Mouse (Mus musculus) thymus, postnatal 36 days (tissue): ENCODE measurements around the gene Tspan18.
A peak's percentile ranks its signal among the peaks of the same experiment; 100 is the strongest.

Experiments used
- DNase-seq, 2 experiments: peaks; one replicate each; pipeline ENCODE4 v3.0.0; 2022; ENCODE audit warnings: mixed read lengths in 2 of 2

The Tspan18 gene

DNA sequence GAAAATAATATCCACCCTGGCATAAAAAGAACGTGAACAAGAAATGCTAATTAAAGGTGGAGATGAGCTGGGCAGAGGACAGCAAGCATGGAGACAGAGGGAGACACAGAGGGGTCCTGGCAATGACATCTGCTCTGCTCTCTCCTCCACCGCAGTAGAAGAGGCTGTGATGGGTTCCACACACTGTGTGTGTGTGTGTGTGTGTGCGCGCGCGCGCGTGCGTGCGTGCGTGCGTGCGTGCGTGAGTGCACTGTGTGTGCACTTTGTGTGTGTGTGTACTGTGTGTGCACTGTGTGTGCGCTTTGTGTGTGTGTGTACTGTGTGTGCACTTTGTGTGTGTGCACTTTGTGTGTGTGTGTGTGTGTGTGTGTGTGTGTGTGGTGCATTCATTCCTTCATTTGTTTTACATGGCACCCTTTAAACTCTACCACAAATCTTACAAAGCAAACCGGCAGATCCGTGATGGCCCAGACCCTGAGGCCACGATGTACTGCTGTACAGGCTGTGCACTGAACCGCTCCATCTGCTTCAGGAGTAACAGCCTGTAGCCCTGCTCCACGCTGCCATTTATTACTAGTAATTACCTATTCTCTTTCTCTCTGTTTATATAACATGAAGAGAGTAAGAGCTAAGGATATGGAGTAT, 156.5 kb downstream of the Tspan18 start:
- no peak for DNase-seq

DNA sequence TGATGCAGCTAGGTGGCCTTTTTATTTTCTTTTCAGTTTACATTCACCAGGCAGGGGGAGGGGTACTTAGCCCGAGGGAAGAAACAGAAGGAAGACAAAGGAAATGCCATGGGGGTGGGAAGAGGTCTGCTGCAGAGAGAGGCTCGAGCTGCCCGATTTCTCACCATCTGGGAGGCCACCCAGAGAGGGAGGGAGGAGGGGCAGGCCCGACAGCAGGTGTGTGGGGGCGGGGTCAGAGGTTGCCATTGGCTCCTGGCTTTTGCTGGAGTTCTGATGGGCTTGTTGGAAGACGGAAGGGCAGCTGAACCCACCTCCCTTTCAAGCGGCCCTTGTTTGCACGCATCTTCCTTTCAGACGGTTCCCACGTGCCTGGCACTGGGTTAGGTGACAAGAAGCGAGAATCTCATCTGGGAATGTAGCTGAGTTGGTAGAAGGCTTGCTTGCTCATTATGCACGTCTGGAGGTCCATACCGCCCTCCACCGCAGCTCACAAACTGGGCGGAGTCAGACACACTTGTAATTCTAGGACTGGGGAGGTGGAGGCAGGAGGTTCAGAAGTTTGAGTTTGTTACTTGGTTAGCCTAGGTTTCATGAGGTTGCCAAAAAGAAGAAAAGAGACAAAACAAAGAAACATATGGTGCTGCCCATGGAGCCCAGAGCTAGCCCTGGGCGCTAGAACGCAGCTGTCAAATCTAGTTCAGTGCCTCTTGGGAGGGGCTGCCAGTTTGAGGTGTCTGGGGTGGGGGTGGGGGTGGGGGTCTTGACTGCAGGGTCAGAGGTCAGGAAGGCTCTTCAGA, 157.2 kb downstream of the Tspan18 start:
- DNase-seq = peak; percentile 89 to 94

DNA sequence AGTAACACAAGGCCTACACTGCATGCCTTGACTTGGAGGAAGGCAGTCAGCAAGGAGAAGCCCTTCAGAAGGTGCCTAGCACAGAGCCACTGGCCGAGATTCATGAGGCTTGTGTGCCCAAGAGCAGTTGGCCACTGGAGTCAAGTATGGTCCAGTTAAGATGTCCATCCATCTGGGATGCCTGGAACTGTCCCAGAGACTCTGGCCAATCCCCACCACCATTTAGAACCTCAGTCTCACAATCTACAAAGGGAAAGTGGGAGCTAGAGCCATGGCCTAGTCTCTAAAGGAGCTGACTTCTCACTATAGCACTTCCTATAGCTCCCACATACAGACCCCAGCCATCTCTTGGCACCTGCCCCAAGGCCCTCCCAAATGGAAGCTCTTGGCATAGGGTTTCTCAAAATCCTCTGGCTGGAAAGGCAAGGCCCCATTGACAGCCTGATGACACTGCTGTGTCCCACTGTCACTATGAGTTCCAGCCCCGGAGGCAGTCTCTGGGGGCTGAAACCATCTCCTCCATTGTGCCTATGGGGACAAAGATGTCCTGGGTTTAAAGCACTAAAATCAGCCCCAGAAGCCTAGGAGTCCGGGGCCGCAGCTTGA, 158.0 kb downstream of the Tspan18 start:
- peak; percentile 16 to 26 for DNase-seq

DNA sequence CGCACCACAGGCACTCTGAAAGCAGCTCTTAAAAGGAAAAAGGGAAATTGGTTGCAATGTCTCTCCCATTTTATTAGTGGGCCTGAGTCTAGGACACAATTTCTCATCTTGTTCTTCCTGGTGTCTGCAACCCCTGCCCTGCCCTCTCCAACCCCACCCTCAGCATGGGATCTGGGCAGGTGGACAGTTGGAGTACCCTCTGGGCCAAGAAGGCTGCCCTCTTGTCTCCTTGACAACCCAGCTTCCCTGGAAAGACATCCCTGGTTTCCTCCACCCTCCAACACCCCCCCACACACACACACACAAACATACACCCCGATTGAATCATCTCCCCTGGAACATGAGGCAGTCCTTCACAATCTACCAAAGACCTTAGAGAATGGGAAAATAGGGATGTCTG, 158.6 kb downstream of the Tspan18 start:
- DNase-seq = no peak

DNA sequence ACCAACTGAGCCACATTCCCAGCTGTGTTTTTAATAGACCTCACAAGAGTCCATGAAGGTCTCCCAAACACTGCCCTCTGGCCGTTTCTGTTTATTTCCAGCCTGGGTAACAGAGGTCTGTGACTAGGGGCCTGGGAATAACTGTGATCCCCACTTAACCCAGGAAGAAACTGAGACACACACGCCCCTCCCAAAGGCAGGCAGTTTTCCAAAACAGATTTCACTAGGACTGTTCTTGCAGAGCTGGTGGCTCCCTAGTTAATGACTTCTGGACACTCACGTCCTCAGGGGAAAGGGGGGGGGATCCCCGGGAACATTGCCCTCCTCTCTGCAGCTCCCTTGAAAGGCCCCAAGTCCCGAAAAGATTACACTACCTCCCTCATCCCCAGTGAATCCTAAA, 159.0 kb downstream of the Tspan18 start:
- DNase-seq = no peak

DNA sequence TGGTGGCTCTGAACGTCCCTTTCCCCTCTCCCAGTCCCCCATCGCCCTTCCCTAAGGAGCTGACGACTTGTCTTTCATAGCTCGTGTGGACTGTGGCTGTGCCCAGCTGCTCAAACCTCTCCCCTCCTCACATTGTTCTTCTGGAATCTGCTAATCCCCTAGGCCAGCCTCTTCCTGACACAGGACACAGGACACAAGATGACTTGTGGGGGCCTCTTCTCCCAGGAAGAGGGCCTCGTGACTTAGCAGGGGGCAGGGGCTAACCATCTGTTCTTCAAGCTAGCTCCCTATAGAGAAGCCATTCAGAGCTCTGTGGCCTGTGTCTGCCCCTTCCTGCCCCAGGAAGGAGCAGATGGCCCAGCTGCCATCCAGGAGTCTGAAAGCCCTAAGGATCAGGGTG, 160.1 kb downstream of the Tspan18 start:
- no peak for DNase-seq

DNA sequence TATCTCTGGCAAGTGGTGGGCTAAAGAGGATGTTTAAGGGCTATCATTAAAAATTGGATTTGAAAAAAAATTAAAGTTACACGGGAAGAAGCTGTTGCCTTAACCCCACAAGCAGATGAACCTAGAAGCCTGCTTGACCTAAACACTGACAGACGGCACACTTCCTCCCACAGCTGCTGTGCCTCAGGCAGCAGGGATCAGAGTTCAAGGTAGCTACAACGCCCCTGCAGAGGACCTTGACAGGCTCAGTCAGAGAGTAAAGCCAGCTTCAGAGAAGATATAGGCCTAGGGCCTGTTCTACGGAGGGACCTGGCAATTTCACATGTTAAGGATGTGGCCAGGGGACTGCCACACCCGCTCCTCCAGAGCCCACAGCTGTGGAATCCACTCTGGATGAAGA, 161.8 kb downstream of the Tspan18 start:
- peak; percentile 36 to 61 for DNase-seq

DNA sequence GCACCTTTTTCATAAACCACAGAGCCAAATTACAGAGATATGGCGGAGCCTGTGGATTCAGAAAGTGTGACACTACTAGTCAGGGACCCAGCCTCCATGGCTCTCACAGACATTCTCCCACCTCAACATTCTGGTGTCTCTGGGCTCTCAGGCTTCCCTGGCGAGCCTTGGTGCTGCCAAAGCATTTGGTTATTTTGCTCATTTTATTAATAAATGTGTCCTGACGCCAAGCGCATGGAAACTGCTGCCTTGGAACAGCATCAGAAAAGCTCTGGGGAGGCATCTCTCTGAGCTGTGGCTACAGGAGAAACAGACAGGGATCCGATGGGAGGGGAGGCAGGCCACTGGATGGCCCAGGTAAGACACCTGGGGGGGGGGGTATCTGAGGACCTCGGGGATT, 162.4 kb downstream of the Tspan18 start:
- DNase-seq = no peak

DNA sequence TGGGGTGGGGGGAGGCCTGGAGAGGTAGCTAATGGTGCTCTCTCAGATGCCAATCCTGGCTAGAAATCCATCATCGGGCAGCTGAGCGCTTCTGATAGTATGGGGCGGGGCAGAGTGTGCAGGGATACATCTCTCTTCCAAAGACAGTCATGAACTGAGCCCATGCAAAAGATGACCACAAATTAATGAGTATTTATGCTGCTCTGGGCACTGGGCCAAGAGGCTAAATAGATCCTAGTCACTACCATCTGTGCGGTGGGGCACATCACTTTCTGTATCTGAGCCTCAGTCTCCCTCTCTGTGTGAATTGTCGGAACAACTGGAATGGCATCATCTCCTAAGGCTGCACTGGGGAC, 163.5 kb downstream of the Tspan18 start:
- DNase-seq = no peak

DNA sequence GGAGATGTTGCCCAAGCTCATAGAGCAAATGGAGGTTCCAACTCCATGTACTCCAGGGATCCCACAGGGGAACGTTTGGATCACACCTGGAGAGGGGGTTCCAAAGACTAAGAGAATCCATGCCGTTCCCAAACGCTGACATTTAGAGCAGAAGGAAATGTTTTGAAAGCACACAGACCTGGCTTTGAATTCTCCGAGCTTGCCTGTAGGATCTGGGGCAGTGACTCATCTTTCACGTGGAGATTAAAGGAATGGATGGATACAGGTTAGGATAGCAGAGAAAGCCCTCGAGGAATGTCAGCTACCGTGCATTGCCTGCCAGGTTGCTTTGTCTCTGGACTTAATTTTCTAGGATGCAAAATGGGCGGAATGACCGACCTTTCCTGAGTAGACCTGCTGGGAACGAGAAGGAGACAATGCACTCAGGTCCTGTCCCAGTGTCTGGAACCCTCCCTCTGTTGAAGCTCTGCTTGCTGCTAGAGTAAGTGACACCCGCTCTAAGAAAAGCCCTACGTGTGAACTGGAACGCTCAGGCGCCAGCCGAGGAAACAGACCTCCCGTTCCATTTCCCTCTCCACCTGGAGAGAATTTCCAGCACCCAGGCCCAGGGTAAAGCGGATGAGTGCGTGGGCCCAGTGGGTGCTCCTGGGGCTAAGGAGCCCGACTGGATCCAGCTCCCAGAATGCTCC, 164.0 kb downstream of the Tspan18 start:
- no peak for DNase-seq

DNA sequence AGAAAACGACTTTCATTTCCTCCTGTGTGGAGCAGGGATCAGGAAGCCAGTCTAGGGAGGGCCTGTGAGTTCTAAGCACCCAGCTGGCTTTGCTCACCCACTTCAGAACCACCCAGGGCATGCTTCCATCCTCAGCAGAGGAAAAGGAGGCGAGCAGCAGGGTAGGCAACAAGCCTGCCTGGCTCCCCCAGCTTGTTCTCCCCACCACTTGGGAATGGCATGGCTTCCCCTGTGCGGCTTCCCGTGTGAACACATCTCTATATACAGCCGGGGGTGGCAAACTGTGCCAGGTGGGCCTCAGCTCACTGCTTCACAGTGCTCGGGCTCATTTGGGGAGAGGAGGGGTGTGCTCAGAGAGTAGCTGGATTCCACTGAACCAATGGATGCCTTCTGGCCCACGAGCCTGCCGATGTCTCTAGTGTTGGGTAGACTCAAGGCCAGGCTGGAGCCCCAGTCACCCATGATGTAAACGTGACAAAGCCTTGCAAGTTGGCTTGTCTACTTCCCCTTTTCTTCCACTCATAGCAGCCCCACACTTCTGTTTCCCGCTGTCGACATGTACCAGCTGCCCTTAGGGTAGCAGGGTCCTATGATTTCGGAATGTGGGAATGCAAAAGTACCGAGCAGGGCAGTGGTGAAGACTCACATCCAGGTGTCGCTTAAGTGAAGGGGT, 167.4 kb downstream of the Tspan18 start:
- DNase-seq = no peak

DNA sequence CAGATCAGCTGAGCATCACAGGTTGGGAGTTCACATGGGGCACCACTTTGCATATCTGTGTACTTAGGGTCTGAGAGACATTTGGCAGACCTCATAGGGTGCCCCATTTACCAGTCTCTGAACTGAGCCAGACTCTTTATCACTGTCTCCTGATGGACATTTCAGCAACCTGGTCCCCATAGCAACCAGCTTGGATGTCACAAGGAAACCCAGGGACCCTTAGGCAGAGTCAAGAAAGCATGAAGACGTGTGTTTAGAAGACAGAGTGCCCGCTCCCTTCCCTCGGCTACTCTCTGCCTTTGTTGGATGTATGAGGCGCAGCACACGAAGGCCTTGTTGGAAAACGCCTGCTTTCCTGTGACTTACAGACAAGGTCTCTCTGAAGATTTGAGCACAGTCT, 168.0 kb downstream of the Tspan18 start:
- DNase-seq = no peak

DNA sequence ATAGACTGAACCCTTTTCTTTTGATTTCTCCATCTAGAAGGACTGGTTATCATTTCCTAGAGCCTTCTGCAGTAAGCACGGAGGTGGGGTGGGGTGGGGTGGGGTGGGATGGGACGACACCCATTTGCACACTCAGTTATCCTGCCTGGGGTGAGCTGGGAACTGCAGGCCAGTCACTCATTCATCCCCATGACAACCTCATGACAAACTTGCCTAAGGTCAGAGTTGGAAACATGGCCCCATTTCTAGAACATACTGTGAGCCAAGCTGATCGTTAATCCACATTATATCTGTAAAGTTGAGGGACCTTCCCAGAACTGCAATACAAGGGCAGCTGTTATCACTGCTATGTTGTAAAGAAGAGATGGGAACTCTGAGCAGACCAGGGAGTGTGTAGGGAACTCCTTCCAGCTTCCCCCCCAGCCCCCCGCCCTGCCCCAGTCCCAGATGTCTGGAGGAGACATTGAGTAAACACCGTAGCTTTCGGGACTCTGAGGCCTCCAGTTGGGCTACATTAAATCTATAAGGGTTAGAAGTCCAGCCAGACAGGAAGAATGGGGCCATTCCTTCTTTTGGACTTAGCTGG, 170.5 kb downstream of the Tspan18 start:
- no peak for DNase-seq

DNA sequence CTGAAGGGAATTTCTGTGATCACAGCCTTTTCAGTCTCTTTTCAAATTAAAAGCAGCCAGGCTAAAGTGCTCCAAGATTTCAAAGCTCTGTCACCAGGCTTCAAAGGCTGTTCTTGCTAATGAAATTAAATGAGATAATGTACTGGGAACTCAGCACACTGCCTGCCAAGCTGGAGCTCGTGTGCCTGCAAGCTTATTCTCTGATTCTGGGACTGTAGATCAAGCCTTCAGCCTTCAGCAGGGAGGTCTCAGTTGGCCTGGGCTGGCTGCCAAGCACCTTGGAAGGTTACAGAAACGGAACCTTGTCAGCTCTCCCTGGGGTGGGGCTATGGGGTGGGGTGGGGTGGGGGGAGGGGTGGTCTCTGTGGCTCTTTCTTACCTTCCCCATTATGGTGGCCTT, 171.0 kb downstream of the Tspan18 start:
- no peak for DNase-seq

DNA sequence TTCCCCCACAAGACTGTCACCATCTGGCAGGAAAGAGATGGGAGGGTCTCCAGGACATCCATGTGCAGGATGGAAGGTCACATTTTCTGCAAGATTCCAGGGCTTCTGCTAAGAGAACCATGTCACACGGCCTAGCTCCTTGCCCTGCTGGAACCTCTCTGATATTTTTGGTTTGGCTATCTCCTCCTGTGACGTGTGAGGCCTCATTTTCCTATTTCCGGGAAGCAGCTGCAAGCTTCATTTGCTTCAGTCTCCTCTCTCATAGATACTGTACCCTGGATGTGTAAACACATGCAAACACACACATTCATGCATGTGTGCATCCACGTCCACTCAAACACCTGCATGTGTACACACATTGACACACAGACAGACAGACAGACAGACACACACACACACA, 171.5 kb downstream of the Tspan18 start:
- no peak for DNase-seq

DNA sequence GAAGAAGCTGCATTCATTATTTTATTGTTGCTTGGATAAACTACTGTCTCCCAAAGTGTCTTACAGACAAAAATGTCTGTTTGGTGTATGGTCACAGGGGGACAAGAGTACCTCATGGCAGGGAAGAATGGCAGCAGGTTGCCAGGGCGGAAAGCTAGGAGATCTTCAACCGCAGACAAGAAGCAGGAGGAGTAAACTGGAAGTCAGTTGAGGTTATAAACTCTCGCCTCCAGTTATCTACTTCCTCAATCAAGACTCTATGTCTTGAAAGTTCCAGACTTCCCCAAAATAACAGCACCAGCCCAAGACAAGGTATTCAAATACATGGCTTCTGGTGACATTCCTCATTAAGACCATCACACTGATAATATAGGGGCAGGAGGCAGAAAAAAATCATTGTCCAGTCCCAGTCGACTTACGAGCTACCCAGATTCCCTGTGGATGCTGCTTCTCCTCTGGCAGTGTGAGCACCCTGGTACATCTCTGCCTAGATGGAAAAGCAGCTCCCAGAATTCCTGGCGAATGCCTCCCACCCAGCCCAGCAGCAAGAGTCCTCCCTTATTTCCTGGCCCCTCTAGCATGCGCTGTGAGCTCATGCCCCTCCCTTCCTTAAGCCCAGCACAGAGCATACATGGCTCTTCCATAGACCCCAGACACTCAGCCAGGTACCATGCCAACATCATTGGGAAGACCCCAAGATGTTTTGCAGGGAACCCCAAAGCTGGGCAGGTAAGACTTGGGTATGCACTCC, 172.2 kb downstream of the Tspan18 start:
- DNase-seq = no peak

DNA sequence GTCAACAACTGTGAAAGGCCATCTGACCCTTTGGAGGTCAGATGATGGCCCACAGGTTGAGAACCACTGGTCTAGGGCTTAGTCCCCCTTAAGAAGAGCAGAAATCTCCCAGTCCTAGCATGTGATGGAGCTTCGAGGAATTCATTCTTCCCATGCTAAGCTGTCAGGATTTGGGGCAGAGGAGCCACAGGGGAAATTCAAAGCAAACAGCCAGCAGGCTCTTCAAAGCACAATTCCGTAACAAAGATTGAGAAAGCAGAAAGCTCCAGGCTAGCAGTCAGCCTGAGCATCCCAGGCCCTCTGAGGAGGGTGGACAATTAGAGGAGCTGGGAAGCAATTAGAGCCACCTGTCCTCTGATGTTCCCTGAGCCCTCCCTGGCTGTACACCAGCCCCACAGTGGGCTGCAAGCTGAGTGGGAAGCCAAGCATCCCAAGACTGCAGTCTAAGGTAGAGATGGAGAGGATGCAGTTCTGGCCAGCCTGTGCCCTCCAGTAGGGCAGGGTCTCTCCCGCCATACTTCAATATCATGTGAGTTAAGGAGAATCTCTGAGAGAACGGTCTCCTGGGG, 173.8 kb downstream of the Tspan18 start:
- DNase-seq = no peak

DNA sequence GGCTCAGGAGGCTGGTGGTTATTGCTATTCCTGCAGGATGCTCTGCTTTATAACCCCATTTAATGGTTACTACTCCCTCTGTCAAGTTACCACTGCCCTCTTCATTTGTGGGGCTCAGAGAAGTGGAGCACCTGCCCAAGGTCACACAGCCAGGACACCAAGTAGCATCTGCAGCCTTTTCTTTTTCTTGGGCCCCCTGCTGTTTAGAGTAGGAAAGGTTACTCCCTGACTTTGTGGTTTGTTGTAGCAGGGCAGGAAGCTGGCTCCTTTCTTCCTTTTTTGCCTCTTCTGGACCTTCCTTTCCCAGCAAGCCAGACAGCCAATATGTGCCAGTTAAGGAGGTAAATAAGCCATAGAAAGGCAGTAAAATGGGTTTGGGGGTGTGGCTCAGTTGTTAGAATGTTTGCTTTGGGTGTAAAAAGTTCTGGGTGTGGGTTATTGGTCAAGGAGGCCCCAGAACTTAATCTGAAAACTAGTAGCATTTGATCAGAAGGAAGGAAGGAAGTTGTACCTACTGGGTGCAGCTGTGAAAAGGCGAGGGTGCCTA, 179.7 kb downstream of the Tspan18 start:
- DNase-seq = peak in 1 of 2 experiments; percentile 22

DNA sequence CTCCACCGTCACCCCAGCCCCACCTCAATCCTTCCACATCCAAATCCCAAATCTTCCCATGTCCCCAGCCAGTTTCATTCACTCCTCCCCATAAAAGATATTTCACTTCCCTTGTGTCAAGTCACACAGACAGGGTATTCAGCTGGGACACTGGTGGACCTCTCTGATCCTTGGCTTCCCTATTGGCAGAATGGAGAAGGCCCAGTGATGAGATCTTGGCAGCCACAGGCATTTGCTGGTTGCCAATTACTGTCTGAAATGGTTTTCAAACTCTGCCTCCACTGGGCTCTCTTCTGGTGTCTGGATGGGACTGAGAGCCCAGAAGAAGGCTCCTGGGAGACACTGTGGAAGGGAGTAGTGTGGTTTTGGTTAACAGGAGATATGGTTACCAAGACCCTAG, 180.5 kb downstream of the Tspan18 start:
- no peak for DNase-seq

DNA sequence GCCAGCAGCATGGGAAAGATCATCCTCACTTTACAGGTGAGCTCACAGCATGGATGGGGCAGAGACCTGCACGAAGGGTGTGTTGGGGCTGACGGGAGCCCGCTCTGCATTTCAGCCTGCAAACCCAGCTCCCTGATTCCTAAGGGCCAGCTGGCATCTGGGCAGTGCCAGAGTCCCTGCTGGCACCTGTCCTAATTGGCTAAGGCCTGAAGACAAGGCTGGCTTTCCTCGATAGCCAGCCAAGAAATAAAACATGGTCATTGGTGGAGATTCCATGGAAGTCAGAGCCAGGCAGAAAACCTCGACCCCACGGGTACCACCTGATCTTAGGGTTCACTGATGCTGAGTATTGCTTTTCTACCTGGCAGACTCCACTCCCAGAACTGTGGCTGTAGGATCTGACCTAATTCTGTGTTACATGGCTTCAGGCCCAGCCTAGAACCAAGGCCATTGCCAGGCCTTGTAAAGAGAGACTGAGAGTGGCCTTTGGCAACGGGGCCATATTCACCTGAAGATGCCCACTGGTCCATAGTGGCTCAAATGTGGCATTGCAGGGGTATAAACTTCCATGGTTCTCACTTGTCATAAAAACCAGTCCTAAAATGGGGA, 181.3 kb downstream of the Tspan18 start:
- DNase-seq = no peak

DNA sequence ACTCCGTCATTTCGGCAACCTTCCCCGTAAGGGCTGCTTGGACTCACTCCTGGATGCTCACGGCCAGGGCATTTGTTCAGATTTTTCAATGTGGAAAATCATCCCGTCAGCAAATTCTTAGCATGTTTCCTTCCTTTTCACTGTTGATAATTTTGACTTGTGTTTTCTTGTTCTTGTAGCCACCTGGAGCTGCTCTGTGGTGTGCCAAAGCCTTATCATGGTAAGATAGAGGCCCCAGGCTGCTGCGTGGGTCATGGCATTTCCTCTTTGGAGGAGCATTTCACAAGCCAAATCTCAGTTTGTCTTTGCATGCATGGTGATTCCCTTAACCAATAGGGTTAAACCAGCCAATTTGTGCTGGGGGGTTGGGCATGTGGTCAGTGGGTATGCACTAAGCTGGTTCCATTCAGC, 182.1 kb downstream of the Tspan18 start:
- no peak for DNase-seq
